Comparison of ENCODE assay signal across 21 mouse cellular contexts in genomic region chr8:110102653-110103052, GRCm38 (mm10). TPM values are rescaled to one million over a fixed set of nuclear protein-coding genes. Genes with fewer than 3 reads are reported as not detected.
"Had no signal": no experiment of that assay in that cellular context is flagged by ENCODE, and none has a peak within 500 bp of the region (broad histone marks: within the 10 kb centered on the region; RNA-seq: fewer than 3 reads in every experiment).

Gm17720 (minus strand) TSS chr8:110102753.

- H3K9me3 ChIP-seq: limb, embryonic 10.5 days; midbrain, embryonic 15.5 days; neural tube, embryonic 12.5 days had no signal

- H3K4me3 ChIP-seq: limb, embryonic 10.5 days; megakaryocyte, embryonic 14.5 days; midbrain, embryonic 15.5 days; neural tube, embryonic 12.5 days had no signal

- ATAC-seq: midbrain, embryonic 15.5 days had no signal

- H3K9ac ChIP-seq: midbrain, embryonic 15.5 days; neural tube, embryonic 12.5 days had no signal

- H3K27ac ChIP-seq: limb, embryonic 10.5 days; macrophage; midbrain, embryonic 15.5 days; neural tube, embryonic 12.5 days; stomach, postnatal 0 days had no signal

- H3K4me2 ChIP-seq: liver, embryonic 11.5 days; midbrain, embryonic 11.5 days; midbrain, embryonic 15.5 days; neural tube, embryonic 12.5 days had no signal

- H3K4me1 ChIP-seq: limb, embryonic 10.5 days; megakaryocyte, embryonic 14.5 days; midbrain, embryonic 15.5 days; neural tube, embryonic 12.5 days had no signal

- H3K27me3 ChIP-seq: megakaryocyte, embryonic 14.5 days; midbrain, embryonic 15.5 days; neural tube, embryonic 12.5 days had no signal

- H3K36me3 ChIP-seq: limb, embryonic 10.5 days; midbrain, embryonic 15.5 days; neural tube, embryonic 12.5 days had no signal

- DNase-seq: kidney, adult 11 months; kidney, adult 9 months; thymus, postnatal 36 days had no signal

RNA-seq across cellular contexts. Expression of gene Gm17720, which starts in this region (rescaled TPM):
- total RNA-seq: layer of hippocampus, adult 18-20 months; layer of hippocampus, postnatal 14 days; left cerebral cortex, adult 18-20 months; left cerebral cortex, postnatal 14 days; monocyte, adult 5-6 weeks; neutrophil, adult 5-6 weeks had no signal
- polyA plus RNA-seq: limb, embryonic 10.5 days; limb, embryonic 14.5 days; liver, embryonic 11.5 days; liver, embryonic 16.5 days; lung, embryonic 16.5 days; macrophage; midbrain, embryonic 11.5 days; midbrain, embryonic 15.5 days; neural tube, embryonic 12.5 days; stomach, postnatal 0 days; thymus, postnatal 0 days had no signal
